Mouse (Mus musculus) cortical plate, adult 2 months (tissue): ENCODE data around the gene Abhd4.

Experiments
- CTCF ChIP-seq: fragments of 200-500 bp; IDR thresholded peaks from 2 replicates; pipeline ENCODE4 v1.5.1; 2011; ENCODE audit warnings: mild to moderate bottlenecking, control low read depth, low read length; ENCODE audit not compliant: insufficient read depth; ENCODE audit errors: extremely low read depth
- POLR2A ChIP-seq: fragments of 200-500 bp; IDR thresholded peaks from 2 replicates; pipeline ENCODE4 v1.6.1; 2011; ENCODE audit warnings: mild to moderate bottlenecking, low read length, control low read depth; ENCODE audit not compliant: insufficient read depth; ENCODE audit errors: extremely low read depth

GRCm38 (mm10) chr14:54221641-54222040 lies 32.3 kb upstream of the Abhd4 start:
- TF ChIP-seq CTCF (no peak), POLR2A (no peak)
